Mouse (Mus musculus): ENCODE data around the gene Gm4553.
"Not testable (repeated sequence)": the region's sequence is repeated elsewhere in the genome, so short reads cannot be mapped to it uniquely, and the experiment has no call there.

GRCm38 (mm10) chr7:142157013-142157412 is 8.5 kb downstream of the Gm4553 start, which contains the start of gene Gm29735:
- TF ChIP-seq CTCF (IDR thresholded peaks at IDR 0.05; ENCODE audit: low read depth); EP300 (optimal IDR thresholded peaks at IDR 0.05): not testable (repeated sequence)
